Mouse (Mus musculus) layer of hippocampus, postnatal 36 days (tissue): ENCODE results near the gene Glra1. TPM values are rescaled to one million over a fixed set of nuclear protein-coding genes. Genes with fewer than 3 reads are reported as not detected.
"Not testable (repeated sequence)": the region's sequence is repeated elsewhere in the genome, so short reads cannot be mapped to it uniquely, and the experiment has no call there.

Source experiments
- DNase-seq, 2 experiments: peaks; one replicate each; pipeline ENCODE4 v3.0.0; 2022
- total RNA-seq, 2 experiments: library from RNA; stranded (reverse); gene quantifications; 2 replicates each; pipeline ENCODE4 v1.2.3; 2021

The Glra1 gene
- total RNA-seq = under 1 TPM in 1 of 2 experiments, not detected in 1; 0.20 TPM

DNA sequence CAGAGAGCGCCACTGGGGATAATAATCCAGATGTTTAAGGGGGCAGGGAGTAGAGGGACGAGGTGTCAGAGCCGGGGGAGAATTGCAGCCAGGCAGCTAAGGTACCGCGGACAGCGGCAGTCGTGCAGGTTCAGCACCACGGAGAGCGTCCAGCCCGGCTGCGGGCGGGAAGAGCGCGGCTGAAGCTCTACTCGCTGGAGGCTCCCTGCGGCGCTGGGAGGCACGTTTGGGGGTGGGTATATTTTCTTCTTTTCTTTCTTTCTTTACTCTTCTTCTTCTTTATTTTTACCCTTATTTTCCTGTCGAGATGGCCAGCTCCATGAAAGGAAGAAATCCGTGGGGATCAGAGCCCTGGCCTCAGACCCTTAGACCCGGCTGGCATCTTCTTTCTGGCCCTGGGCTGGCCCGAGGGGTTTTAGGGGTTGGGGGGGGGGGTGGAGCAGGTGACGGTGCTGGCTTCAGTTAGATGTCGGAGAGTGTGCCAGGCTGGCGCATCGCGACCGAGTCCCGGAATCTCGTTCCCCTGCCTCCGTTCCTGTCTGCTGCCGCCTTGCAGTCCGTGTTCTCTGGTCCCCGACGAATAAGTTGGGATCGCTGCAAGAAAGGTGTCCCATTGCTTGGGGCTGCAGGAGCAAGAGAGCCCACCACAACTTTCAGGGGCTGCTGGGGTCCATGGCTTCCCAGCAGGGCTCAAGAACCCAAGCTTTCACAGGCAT, at the start of gene Glra1:
Glra1 (minus strand) TSS at position 391 of the 716 bp plus-strand sequence.
- DNase-seq = peak; percentile 18

DNA sequence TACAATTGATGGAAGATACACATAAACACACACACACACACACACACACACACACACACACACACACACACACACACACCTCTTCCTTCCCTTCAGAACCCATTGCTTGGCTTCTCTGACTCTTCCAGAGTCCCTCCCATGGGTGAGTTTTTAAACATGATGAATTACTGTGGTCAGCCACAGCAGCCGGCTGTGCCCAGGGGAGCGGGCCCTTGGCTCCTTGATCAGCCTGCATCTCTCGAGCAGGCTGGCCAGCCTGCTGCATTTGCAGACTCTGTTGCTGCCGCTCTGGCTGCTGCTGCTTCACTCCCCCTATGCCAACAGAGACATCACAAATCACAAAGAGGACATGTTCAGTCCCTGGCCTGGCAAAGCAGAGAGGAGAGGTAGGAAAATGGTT, 29.0 kb upstream of the Glra1 start:
- DNase-seq = no peak

DNA sequence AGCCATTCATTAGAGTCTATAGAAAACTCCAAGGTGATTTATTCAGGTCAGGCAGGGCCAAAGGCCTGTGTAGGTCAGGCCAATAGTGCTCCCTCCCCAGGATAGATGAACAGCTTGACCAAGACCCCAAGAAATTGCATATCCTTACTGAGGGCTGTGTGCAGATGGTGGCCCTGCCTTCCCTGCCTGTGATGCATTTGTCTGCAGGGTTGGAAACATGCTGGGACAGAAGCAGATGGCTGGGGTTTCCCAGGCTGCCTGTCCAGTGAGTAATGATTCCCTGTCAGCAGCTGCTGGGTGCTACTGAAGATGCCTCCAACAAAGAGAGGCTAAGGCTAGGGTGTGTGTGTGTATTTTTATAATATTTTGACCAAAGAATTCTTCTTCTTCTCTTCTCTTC, 25.9 kb upstream of the Glra1 start:
- peak; percentile 35 to 43 for DNase-seq

DNA sequence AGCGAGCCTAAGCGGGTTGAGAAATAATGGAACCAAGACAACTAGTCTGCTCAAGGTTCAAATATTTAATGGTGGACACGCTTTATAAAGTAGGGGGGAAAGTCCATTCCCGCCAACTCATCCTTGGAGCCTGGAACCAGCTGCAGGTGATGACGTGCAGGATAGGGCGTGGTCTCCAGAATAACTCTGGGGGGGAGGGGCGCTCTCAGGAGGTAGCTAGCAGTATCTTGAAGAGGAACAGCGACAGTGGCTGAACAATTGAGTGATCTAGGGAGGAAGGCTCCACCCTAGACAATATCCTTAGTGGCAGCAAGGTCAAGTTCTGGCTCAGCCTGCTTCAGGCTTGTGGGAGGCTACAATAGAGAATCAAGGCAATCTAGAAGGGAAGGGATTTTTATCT, 6.6 kb upstream of the Glra1 start:
- not testable (repeated sequence) for DNase-seq

DNA sequence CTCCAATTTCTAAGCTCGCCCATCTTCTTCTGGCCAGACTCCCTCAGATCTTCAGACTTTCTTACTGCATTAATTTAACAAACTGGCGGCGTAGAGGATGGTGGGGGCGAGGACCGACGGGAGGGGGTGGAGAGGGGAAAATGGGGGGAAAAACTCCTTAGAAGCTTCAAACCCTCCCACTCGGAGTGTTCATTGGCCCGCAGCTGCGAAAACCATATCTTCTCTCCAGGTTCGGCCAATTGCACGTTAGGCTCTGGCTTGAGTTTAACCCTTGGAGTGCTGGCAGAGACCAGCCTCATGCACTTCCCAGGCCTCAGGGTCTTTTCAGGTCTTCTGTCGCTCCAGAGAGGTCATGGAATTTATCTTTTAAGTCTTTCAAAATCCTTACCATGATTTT, 524 bp upstream of the Glra1 start:
- no peak for DNase-seq

DNA sequence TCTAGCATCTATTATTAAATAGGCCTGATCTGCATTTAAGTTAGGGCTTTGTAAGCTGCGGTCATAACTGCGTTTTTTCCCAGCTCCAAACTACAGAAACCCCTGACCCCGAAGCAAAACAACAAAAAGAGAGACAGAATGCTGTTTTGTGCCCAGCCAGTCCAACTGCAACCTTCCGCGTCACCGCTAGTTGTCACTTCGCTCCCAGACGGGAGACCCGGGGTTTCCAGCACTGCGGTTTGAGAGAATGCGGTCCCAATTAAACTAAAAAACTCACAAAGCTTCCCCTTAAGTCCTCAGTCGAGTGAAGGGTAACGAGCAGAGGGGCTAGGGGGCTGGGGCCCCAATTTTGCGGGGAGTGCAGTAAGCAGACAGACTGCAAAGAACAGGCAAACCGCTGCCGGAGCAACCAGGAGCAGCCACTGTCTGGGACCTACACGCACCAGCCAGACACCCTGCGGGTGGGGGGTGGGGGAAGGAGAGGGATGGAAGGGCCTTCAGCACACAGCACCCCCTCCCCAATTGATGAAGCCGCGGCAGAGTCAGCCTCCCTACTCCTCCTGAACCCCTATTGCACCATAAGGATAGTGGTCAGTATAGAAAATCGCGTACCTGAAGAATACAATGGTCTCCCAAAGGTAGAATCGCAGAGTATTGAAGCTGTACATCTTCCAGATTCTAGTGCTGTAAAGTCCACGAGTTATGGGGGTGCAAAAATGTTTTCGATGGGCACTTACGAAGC, 761 bp downstream of the Glra1 start:
- DNase-seq = peak; percentile 24 to 29

DNA sequence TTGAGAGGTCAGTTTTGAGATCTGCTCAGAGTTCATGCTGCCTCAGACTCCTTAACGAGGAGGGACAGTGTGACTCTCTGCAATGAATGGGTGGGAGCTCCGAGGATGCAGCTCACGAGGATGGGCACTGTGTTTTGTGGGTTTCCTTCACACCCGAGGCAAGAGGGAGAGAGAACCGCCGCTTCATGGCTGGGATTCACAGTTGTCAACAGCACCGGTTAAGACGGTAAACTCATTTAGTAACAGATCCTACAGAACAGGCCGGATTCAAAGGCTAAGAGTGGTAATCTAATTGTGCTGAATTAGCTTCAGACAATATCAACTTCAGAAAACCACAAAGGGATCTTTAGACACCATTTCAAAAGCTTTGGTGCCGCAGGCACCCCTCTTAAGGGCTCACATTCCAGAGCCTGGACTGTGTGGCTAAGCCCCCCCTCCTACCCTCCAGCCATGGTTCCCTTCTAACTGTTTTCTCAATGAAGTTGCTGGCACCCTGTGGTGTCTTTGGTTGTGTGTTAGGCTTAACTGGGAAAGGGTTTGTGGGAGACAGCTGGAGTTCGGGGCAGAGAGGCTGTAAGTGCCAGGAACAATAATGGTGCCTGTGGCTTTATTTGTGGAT, 6.4 kb downstream of the Glra1 start:
- DNase-seq = no peak

DNA sequence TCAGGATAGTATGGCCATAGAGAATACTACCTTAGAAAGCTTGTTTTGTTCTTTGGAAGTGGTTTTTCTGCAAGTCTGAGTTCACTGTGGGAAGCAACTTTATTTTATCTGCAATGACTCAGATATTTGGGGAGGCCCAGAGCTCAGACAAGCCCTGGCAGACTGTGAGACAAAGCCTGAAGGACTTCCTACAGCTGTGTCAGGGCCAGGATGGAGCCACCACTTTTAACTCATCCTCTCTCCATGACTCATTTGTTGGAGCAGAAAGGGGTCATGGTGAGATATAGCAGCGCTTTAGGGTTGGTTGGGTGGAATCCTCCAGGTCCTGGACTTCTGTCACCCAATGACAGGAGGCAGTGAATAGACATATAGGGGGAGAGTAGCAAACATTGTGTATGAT, 12.3 kb downstream of the Glra1 start:
- DNase-seq = no peak

DNA sequence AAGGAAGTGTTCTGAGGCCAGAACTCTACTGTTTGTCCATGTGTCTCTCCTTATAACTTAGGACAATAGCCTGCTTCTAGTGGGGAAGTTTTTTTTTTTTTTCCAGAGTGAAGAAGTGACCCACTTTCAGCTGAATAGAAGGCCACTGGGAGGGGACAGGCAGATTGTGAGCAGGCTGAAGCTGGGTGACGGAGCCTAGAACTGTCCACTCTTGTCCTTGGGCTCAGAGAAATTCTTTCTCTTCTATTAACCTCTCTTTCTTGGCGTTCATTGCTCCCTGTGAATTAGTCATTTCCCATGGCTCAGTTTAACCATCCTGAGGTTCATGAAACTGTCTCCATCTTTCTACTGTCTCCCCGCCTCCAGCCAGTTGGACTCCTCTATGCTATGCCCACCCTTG, 13.6 kb downstream of the Glra1 start:
- DNase-seq = no peak

DNA sequence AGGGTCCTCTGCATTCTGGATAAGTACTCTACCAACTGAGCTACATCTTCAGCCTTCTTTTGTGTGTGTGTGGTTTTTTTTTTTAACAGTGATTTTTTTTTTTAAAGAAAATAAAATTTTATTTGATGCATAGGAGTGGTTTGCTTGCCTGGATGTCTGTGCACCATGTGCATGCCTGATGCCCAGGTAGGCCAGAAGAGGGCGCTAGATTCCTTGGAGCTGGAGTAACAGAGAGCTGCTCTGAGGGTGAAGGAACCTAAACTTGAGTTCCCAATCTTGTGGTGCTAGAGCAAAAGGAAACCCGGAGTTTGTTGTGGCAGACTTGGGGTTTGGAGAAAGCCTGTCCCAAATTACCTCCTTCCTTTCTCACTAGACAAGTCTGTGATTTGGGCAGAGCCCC, 16.8 kb downstream of the Glra1 start:
- DNase-seq = no peak

DNA sequence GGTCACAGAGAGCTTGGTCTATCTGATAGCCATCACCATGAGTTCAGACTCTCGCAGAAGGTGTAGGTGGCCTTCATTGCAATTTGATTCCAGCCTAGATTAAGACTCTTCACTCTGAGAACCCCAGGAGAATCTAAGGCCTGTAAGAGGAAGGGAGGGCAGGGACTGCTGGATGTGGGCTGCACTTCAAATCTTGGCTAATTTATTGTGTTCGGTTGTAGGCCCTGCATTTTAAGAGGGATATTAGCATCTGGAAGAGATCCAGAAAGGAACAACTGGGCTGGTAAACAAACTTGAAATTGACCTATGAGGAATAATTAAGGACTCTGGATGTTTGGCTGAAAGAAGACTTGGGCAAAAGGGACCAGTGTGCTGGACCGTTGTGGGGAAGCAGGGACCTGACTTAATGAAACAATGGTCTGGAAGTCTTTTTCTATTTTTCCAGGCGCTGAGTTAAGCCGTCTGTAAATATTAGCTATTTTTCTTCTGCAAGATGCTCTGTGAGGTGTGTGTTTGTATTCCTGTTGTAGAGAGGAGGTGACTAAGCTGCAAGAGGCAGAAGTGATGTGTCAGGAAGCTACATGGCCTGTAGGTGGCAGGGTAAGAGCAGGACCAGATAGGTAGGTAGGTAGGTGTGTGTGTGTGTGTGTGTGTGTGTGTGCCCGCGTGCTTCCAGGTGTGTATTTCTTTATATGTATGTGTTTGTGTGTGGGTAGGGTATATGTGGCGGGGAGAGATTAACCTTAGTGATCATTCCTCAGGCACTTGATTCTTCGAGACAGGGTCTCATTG, 18.4 kb downstream of the Glra1 start:
- no peak for DNase-seq

DNA sequence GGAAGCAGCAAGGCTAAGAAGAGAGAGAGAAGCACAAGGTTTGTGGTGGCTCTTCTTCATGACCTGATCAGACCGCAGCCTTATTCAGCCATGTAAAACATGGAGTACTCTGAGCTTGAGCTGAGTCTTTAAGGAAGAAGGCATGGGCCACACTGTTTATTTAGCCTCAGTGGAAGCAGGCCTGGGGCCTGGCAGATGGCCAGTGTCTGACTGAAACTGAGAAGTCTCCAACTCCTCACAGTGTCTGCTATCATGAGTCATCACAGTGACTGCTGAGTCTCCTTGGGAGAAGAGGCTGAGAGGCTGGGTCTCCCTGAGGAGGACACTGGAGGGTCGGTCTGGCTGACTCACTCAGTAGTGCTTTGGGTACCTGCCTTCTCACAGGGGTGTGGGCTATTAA, 33.6 kb downstream of the Glra1 start:
- DNase-seq = no peak

DNA sequence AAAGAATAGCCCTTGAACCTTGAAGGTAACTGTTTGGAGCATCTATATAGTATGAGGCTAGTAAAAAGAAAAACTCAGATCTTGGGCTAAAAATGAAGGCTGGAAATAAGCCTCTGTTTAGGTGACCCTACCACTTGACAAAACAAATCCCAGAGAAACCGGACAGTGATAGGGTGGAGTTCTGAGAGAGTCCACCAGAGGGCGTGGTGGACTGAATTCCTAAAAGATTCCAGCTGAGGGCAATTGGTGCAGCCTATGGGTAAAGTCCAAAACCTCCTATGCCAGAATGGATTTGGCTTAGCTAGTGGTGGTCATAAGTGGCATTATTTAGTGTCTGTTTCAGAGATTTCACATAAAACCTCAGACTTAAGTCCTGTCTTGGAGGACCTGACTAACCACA, 36.9 kb downstream of the Glra1 start:
- no peak for DNase-seq

DNA sequence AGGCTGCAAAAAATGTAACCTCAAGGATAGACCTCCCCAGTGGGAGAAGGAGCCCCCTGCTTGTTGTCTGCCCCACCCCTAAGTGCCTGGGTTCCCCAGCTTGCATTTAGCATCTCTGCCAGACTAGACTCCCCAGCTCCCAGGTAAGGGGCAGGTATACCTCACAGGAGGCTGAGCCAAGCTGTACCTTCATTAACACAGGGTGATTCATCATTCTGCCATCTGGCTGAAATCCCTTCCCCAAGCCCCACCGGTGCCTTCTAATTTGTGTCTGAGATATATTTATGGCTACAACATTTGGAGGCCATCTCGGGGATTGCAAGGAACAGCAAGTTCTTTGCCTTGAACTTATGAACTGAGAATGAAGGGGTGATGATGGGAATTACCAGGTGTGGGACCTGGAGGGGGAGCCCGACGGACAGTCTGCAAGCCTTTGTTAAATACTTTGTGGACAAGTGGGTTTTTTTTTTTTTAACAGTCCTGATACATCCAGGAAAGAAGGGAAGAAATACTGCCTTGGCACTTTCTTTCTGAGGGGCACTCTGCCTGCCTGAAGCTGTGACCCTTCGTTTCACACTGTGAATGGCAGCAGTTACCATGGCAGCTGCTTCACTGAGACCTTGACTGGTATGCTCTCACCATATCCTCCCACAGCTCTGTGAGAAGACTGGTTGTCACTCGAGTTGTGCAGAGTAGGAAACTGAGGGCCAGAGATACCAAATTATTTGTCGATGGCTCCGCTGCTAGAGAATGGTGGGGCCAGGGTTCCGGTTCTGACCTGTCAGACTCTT, 41.5 kb downstream of the Glra1 start:
- no peak for DNase-seq

DNA sequence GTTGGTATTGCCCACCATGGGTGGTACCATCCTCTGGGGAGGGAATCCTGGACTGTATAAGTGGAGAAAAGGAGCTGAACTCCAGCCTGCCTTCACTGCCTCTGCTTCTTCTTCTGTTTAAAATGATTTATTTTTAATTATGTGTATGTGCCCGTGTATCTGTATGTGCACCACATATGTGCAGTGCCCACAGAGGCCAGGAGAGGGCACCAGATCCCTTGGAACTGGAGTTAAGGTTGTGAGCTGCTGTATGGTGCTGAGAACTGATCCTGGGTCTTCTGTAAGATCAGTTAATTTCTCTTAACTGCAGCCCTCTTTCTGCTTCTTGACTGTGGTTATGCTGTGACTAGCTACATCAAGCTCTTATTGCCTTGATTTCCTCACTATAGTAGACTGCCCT, 62.3 kb downstream of the Glra1 start:
- DNase-seq = no peak

DNA sequence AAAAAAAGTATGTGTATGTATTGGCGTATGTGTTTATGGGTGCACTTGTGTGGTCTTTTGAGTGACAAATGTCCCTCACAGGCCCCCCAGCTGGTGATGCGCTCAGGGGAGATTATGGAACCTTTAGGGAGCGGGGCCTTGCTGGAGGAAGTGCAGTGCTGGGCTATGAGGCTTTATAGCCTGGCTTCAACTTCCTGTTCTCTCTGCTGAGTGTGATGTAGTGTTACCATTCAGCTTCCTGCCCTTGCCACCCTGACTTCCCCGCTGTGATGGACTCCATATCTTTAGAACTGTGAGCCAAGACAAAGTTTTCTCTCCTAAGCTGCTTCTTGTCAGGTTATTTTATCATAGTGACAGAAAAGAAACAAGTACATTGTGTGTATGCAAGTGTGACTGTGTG, 65.3 kb downstream of the Glra1 start:
- DNase-seq = no peak

DNA sequence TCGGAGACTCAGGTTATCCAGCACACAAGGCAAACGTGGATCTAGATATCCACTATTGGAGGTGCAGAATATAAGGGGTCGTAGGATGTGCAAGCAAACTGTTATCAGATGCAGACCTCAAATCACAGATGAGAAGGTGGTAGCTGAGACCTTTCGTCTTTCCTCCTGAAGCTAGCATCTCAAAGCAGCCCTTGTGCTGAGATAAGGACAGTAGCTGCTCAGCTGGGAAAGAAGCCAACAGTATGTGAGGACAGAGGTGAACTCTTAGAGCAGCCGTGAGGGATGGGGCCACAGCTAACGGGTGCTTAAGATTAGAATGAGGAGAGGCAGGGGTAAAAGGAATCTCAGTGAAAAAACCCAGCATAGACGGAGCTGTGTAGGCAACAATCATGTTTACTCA, 65.9 kb downstream of the Glra1 start:
- no peak for DNase-seq

DNA sequence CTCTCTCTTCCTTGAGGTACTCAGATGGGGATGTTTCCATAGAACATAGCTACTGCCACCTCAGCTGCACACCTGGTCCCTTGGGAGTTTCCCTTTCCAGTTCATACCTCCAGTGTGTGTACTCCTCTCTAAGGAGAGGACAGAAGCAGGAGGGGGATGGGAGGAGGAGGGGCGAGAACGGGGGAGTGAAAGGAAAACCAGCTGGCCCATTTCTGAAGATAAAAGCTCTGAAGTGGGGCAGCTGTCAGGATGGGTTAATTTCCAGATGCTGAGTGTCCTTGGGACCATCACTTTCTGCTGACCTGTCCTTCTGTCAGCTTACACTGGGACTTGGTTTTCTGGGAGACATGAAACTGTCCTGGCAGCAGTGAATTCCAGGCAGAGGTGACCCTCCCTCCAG, 73.2 kb downstream of the Glra1 start:
- no peak for DNase-seq

DNA sequence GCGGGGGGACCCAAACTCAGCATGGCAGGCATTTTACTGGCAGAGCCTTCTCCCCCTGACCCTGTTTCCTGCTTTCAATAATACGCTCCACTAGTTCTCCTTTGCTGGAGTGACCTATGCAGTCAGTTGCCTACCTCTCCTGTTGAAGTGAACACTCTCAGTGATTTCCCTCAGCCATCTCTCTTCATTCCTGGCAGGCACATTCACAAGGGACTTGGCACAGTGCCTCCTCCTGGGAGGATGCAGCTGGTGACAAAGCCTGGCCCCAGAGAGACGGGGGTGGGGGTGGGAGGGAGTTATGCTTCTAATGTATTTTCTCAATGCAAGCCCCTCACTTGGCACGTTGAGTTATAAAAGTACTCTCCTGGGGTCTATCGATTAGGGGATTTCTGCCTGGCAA, 74.6 kb downstream of the Glra1 start:
- peak; percentile 72 to 73 for DNase-seq

DNA sequence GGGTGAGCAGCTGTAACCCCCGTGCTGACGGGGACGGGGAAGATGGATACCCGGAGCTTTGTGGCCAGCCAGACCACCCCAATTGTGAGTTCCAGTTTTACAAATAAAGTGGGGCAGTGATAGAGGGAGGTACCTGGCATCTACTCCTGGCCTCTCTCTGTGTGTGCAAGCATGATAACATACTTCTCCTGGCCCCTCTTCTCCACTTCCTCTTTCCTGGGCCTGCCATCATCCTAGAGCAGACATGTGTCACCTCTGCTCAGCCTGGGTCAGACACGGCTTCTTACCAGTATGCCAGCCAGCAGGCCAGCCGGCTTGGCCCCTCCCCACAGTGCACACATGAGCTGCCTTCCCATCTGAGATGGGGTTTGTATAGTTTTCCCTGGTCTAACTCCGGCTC, 77.3 kb downstream of the Glra1 start:
- DNase-seq = no peak

DNA sequence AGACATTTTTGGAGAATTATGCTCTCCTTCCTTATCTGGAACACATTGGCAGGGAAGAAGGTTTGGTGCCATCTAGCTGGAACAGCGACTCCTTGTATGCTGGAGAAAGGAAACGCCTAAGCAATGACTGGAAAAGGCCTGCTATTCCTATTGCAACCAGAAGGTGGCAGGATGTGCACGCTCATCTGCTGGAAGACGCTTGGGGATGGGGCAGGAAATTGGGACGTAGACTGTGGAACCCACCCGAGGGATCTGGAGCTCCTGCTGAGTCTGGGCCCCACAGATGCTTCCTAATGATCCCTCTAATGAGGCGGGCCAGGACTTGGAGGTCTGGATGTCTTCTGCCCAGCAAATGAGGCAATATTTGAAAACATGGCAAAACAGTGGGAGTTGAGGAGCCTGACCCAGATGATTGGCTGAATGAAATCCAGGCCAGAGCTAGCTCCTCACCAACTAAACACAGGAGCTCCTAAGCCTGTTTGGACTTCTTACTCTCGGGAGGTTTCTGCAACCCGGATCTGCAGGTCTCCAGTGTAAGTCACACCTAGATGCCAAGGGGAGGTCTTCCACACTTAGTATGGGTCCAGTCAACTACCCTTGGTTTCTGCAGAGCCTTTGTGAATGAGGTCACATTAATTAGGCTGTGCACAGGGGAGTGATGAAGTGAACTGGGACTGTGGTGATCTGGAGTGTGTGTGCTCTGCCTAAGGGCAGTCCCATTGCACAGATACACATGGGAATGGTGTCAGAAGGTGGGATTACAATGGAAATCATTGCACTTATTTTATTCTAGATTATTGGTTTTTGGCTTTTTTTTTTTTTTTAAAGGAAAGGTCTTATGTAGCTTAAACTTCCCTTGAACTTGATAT, 89.0 kb downstream of the Glra1 start:
- DNase-seq = peak; percentile 72 to 75
